In the genomic region with DNA sequence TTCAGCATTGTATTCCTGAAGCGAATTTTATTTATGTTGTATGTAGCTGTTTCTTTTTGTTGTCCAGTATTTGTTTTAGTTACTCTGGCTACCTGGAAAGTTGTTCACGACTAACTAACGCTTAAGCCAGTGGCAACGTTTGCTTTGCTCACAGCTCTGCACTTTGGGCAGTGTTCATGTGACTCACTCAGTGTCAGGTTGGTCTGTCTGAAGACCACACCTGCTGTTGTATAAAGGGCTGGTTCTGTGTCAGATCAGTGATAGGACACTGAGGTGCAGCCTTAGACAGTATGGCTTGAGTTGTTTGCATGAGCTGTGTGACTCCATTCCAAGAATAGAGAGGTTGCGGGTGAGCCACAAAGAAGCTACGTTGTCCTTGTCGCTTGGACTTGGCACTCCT, we compare ENCODE assay signal across 26 mouse cellular contexts. TPM values are rescaled to one million over a fixed set of nuclear protein-coding genes. Genes with fewer than 3 reads are reported as not detected.
A peak's percentile ranks its signal among the peaks of the same experiment; 100 is the strongest.
DNase-seq lines count a peak whose midpoint lies in the region; ATAC-seq and TF ChIP-seq lines count a peak whose summit lies in the region.
"Had no signal": no experiment of that assay in that cellular context is flagged by ENCODE, and none has a peak within 500 bp of the region (broad histone marks: within the 10 kb centered on the region; RNA-seq: fewer than 3 reads in every experiment).

No protein-coding gene starts in this region.

- peak; percentile 81 for ATAC-seq in intestine, embryonic 16.5 days
- ATAC-seq in liver, embryonic 13.5 days (ENCODE audit: low read depth) = no peak
- peak; percentile 90 for ATAC-seq in stomach, postnatal 0 days (ENCODE audit: low FRiP score, low TSS enrichment)
- no peak for ATAC-seq in hindbrain, embryonic 12.5 days (ENCODE audit: low FRiP score)
- ATAC-seq: CD4-positive, CD25-positive, alpha-beta regulatory T cell, adult 4 months; forebrain, embryonic 14.5 days had no signal

- no peaks in the 10 kb centered on the region for H3K36me3 ChIP-seq in liver, adult 2 months (ENCODE audit: control insufficient read depth, insufficient read depth, low read length)
- no peaks in the 10 kb centered on the region for H3K36me3 ChIP-seq in intestine, embryonic 16.5 days (ENCODE audit: control insufficient read depth, insufficient read depth, low read length)
- H3K36me3 ChIP-seq in liver, embryonic 13.5 days = no peaks in the 10 kb centered on the region
- no peaks in the 10 kb centered on the region for H3K36me3 ChIP-seq in stomach, postnatal 0 days (ENCODE audit: control insufficient read depth, insufficient read depth, low read length)
- no peaks in the 10 kb centered on the region for H3K36me3 ChIP-seq in hindbrain, embryonic 12.5 days
- H3K36me3 ChIP-seq: embryonic facial prominence, embryonic 12.5 days; embryonic facial prominence, embryonic 15.5 days; heart, embryonic 12.5 days; heart, embryonic 15.5 days; hindbrain, embryonic 15.5 days had no signal

- H3K79me2 ChIP-seq in liver, adult 2 months (ENCODE audit: control insufficient read depth, insufficient read depth, low read length) = peaks cover 36% of the 10 kb centered on the region

- H3K4me3 ChIP-seq in liver, adult 2 months (ENCODE audit: insufficient read depth, low read depth, low read length) = no peak overlapping the region
- no peak overlapping the region for H3K4me3 ChIP-seq in intestine, embryonic 16.5 days (ENCODE audit: low read length)
- H3K4me3 ChIP-seq in liver, embryonic 13.5 days (replicated peaks) = no peak overlapping the region
- H3K4me3 ChIP-seq in stomach, postnatal 0 days (ENCODE audit: low read depth, low read length) = no peak overlapping the region
- no peak overlapping the region for H3K4me3 ChIP-seq in hindbrain, embryonic 12.5 days
- H3K4me3 ChIP-seq: embryonic facial prominence, embryonic 12.5 days; embryonic facial prominence, embryonic 15.5 days; gastrocnemius, adult 2 months; heart, embryonic 12.5 days; heart, embryonic 15.5 days; hindbrain, embryonic 15.5 days had no signal

- intact Hi-C loops in heart, postnatal 25 days (cut with DNase I) = no loop called here

- DNase-seq in liver, adult 2 months (ENCODE audit: extremely low read depth, low read depth, low spot score) = peak; percentile 60
- no peak for DNase-seq in liver
- no peak for DNase-seq in liver, embryonic 13.5 days
- no peak for DNase-seq in stomach, postnatal 0 days (ENCODE audit: low spot score)
- DNase-seq in heart, postnatal 25 days (ENCODE audit: low spot score) = no peak
- DNase-seq in urinary bladder, adult 18-20 months (ENCODE audit: low spot score in 2 of 2) = no peak
- DNase-seq: adrenal gland, adult 2 months; adrenal gland, postnatal 14 days; cerebellum, adult 11 months; cerebellum, adult 2 months; cerebellum, adult 9-11 months; cerebellum, postnatal 25 days; gastrocnemius, adult 2 months; gastrocnemius, postnatal 14 days; heart, adult 11 months; heart, postnatal 10 days; heart, postnatal 4 days had no signal

- H3K9ac ChIP-seq in liver, adult 2 months (ENCODE audit: low read depth, low read length) = no peak overlapping the region
- no peak overlapping the region for H3K9ac ChIP-seq in intestine, embryonic 16.5 days (ENCODE audit: low read depth, low read length)
- 0 out of 2 replicates have a peak overlapping the region, but pooled peaks have one; percentile 0 for H3K9ac ChIP-seq in liver, embryonic 13.5 days
- H3K9ac ChIP-seq in stomach, postnatal 0 days (ENCODE audit: low read length) = no peak overlapping the region
- no peak overlapping the region for H3K9ac ChIP-seq in hindbrain, embryonic 12.5 days
- H3K9ac ChIP-seq: embryonic facial prominence, embryonic 12.5 days; embryonic facial prominence, embryonic 15.5 days; heart, embryonic 12.5 days; heart, embryonic 15.5 days; hindbrain, embryonic 15.5 days had no signal

- peaks cover 25% of the 10 kb centered on the region for H3K4me1 ChIP-seq in liver, adult 2 months (ENCODE audit: control insufficient read depth, insufficient read depth, low read length)
- H3K4me1 ChIP-seq in intestine, embryonic 16.5 days (ENCODE audit: control insufficient read depth, insufficient read depth, low read length) = peaks cover 44% of the 10 kb centered on the region
- peaks cover 80% of the 10 kb centered on the region for H3K4me1 ChIP-seq in liver, embryonic 13.5 days (replicated peaks)
- no peaks in the 10 kb centered on the region for H3K4me1 ChIP-seq in stomach, postnatal 0 days (replicated peaks; ENCODE audit: control insufficient read depth, insufficient read depth)
- H3K4me1 ChIP-seq in hindbrain, embryonic 12.5 days = peaks cover 17% of the 10 kb centered on the region

- no peak for TF ChIP-seq CTCF in liver, adult 2 months (IDR thresholded peaks at IDR 0.05; ENCODE audit: low read depth, low read length)
- TF ChIP-seq CTCF in stomach, postnatal 0 days (IDR thresholded peaks at IDR 0.05; ENCODE audit: low read depth) = no peak

- no peak for TF ChIP-seq EP300 in stomach, postnatal 0 days (optimal IDR thresholded peaks at IDR 0.05)

- no peaks in the 10 kb centered on the region for H3K27me3 ChIP-seq in liver, adult 2 months (ENCODE audit: control insufficient read depth, insufficient read depth, low read length)
- no peaks in the 10 kb centered on the region for H3K27me3 ChIP-seq in intestine, embryonic 16.5 days (replicated peaks; ENCODE audit: control insufficient read depth, insufficient read depth, low read length)
- H3K27me3 ChIP-seq in liver, embryonic 13.5 days = no peaks in the 10 kb centered on the region
- H3K27me3 ChIP-seq in stomach, postnatal 0 days (ENCODE audit: control insufficient read depth, insufficient read depth, low read length) = no peaks in the 10 kb centered on the region
- no peaks in the 10 kb centered on the region for H3K27me3 ChIP-seq in hindbrain, embryonic 12.5 days
- H3K27me3 ChIP-seq: embryonic facial prominence, embryonic 12.5 days; embryonic facial prominence, embryonic 15.5 days; heart, embryonic 12.5 days; heart, embryonic 15.5 days; hindbrain, embryonic 15.5 days had no signal

- H3K9me3 ChIP-seq in intestine, embryonic 16.5 days (ENCODE audit: control insufficient read depth, low read length) = no peaks in the 10 kb centered on the region
- no peaks in the 10 kb centered on the region for H3K9me3 ChIP-seq in liver, embryonic 13.5 days (replicated peaks)
- no peaks in the 10 kb centered on the region for H3K9me3 ChIP-seq in stomach, postnatal 0 days (ENCODE audit: control insufficient read depth, low read length)
- no peaks in the 10 kb centered on the region for H3K9me3 ChIP-seq in hindbrain, embryonic 12.5 days (replicated peaks)
- H3K9me3 ChIP-seq: embryonic facial prominence, embryonic 12.5 days; embryonic facial prominence, embryonic 15.5 days; heart, embryonic 12.5 days; heart, embryonic 15.5 days; hindbrain, embryonic 15.5 days had no signal

- no peak for TF ChIP-seq POLR2A in liver, adult 2 months (IDR thresholded peaks at IDR 0.05; ENCODE audit: extremely low read depth, insufficient read depth, low read length)

- H3K4me2 ChIP-seq in intestine, embryonic 16.5 days (ENCODE audit: low read depth, low read length) = 0 out of 2 replicates have a peak overlapping the region, but pooled peaks have one; percentile 9
- no peak overlapping the region for H3K4me2 ChIP-seq in liver, embryonic 13.5 days
- no peak overlapping the region for H3K4me2 ChIP-seq in stomach, postnatal 0 days (replicated peaks; ENCODE audit: low read depth)
- no peak overlapping the region for H3K4me2 ChIP-seq in hindbrain, embryonic 12.5 days (replicated peaks)
- H3K4me2 ChIP-seq: embryonic facial prominence, embryonic 12.5 days; embryonic facial prominence, embryonic 15.5 days; heart, embryonic 12.5 days; heart, embryonic 15.5 days; hindbrain, embryonic 15.5 days had no signal

- WGBS in liver, adult 2 months = 47% methylated on average over 7 of the region's 7 CpGs
- 70% methylated on average over 7 of the region's 7 CpGs for WGBS in intestine, embryonic 16.5 days
- 75% methylated on average over 7 of the region's 7 CpGs for WGBS in liver, embryonic 13.5 days (ENCODE audit: insufficient replicate concordance)
- 68% methylated on average over 7 of the region's 7 CpGs for WGBS in stomach, postnatal 0 days
- 91% methylated on average over 7 of the region's 7 CpGs for WGBS in hindbrain, embryonic 12.5 days

- no peak overlapping the region for H3K27ac ChIP-seq in liver, adult 2 months (replicated peaks; ENCODE audit: insufficient read depth, low read depth, low read length)
- peak overlapping the region; percentile 45; the same call in 1 of the 2 replicates for H3K27ac ChIP-seq in intestine, embryonic 16.5 days (ENCODE audit: low read length)
- peak overlapping the region; percentile 35 for H3K27ac ChIP-seq in liver, embryonic 13.5 days
- no peak overlapping the region for H3K27ac ChIP-seq in stomach, postnatal 0 days (replicated peaks)
- no peak overlapping the region for H3K27ac ChIP-seq in hindbrain, embryonic 12.5 days
- H3K27ac ChIP-seq: embryonic facial prominence, embryonic 12.5 days; embryonic facial prominence, embryonic 15.5 days; gastrocnemius, adult 2 months; heart, embryonic 15.5 days; hindbrain, embryonic 15.5 days had no signal

RNA-seq across cellular contexts. Expression of gene Usp6nl, which starts 6.5 kb away (rescaled TPM):
- total RNA-seq in liver, adult 2 months (2014; rRNA removed) = 7.6 and 7.7 TPM in 2 replicates
- 7.6 and 7.9 TPM in 2 replicates for polyA plus RNA-seq in liver, adult 2 months (2012; rRNA removed)
- polyA plus RNA-seq in intestine, embryonic 16.5 days (2015; fragmentation: Nextera tagmentation; extraction: Ambion mirVana) = 7.8 and 8.4 TPM in 2 replicates
- polyA plus RNA-seq in liver, embryonic 13.5 days (2015; fragmentation: Nextera tagmentation; extraction: Ambion mirVana) = 3.4 and 5.5 TPM in 2 replicates
- polyA plus RNA-seq in stomach, postnatal 0 days (2015; fragmentation: Nextera tagmentation; extraction: Ambion mirVana) = 7.4 and 8.9 TPM in 2 replicates
- total RNA-seq in heart, postnatal 25 days (2021) = 1 to 10 TPM; 6.3 to 6.7 TPM
- 15.6 and 16.3 TPM in 2 replicates for polyA plus RNA-seq in hindbrain, embryonic 12.5 days (2016; fragmentation: Nextera tagmentation; extraction: Ambion mirVana)

Comparison
In these comparisons a context has a peak if more than half of its experiments do, and no peak if none do; other contexts are left out.
1. H3K27ac ChIP-seq: peak in intestine, embryonic 16.5 days (single experiment) and liver, embryonic 13.5 days (single experiment); none in liver, adult 2 months (single experiment), stomach, postnatal 0 days (single experiment) and hindbrain, embryonic 12.5 days (single experiment).
2. ATAC-seq: peak in intestine, embryonic 16.5 days (single experiment) and stomach, postnatal 0 days (single experiment); none in liver, embryonic 13.5 days (single experiment) and hindbrain, embryonic 12.5 days (single experiment).